Mouse (Mus musculus) cerebellum, adult 2 months (tissue): ENCODE results near the gene Olfr907. TPM values are rescaled to one million over a fixed set of nuclear protein-coding genes. Genes with fewer than 3 reads are reported as not detected.

Experiments used
- DNase-seq, 2 experiments: peaks; one replicate each; pipeline ENCODE4 v3.0.0; 2021
- H3K27ac ChIP-seq: fragments of 200-500 bp; 2 replicates; pipeline ENCODE4 v1.5.1; 2012; ENCODE audit warnings: low read length, control low read depth, inconsistent platforms; ENCODE audit not compliant: insufficient read depth
- H3K27me3 ChIP-seq: fragments of 200-500 bp; 2 replicates; pipeline ENCODE4 v1.6.1; 2012; ENCODE audit warnings: inconsistent platforms, mild to moderate bottlenecking, low read length, moderate library complexity; ENCODE audit not compliant: control insufficient read depth, insufficient read depth
- H3K4me1 ChIP-seq: fragments of 200-500 bp; 2 replicates; pipeline ENCODE4 v1.6.1; 2011; ENCODE audit warnings: low read length; ENCODE audit not compliant: control insufficient read depth, insufficient read depth
- H3K4me3 ChIP-seq: fragments of 200-500 bp; replicated peaks from 2 replicates; pipeline ENCODE3; 2011; ENCODE audit warnings: mild to moderate bottlenecking, low read depth, low read length, control low read depth; ENCODE audit not compliant: insufficient read depth
- CTCF ChIP-seq: fragments of 200-500 bp; IDR thresholded peaks from 2 replicates; pipeline ENCODE4 v1.5.1; 2011; ENCODE audit warnings: low read depth, mild to moderate bottlenecking, control low read depth, low read length, moderate library complexity, borderline replicate concordance; ENCODE audit not compliant: insufficient read depth
- POLR2A ChIP-seq: fragments of 200-500 bp; IDR thresholded peaks from 2 replicates; pipeline ENCODE4 v1.6.1; 2011; ENCODE audit warnings: low read length, control low read depth, borderline replicate concordance; ENCODE audit not compliant: insufficient read depth
- WGBS: fragments of 180-500 bp; shearing (Covaris S2); methylation state at CpG from one replicate; pipeline ENCODE4 v1.1.7; 2018; 5-methylcytosine and 5-hydroxymethylcytosine counted together
- polyA plus RNA-seq: library from polyadenylated mRNA; depleted of rRNA; stranded (reverse); fragments of >200 nt; gene quantifications from 2 replicates; pipeline ENCODE4 v1.2.3, GENCODE M21; 2012; rRNA removed

Olfr907 gene
- polyA plus RNA-seq = not detected in 2 replicates

GRCm38 (mm10) chr9:38495501-38495900 lies at the start of gene Olfr907:
Gene Olfr907 (plus strand): TSS chr9:38495801.
- H3K4me3 ChIP-seq = no peak within 1 kb of the TSS
- TF ChIP-seq CTCF = no peak
- TF ChIP-seq POLR2A = no peak
- H3K4me1 ChIP-seq = no peaks in the 10 kb centered on the region
- H3K27me3 ChIP-seq = no peaks in the 10 kb centered on the region
- DNase-seq = no peak
- WGBS = 77% methylated on average over 2 of the region's 2 CpGs
- H3K27ac ChIP-seq = no peak within 1 kb of the TSS

GRCm38 (mm10) chr9:38447352-38447751 lies 48.2 kb upstream of the Olfr907 start, which contains the start of gene Olfr902:
Gene Olfr902 (plus strand): TSS chr9:38447652.
- no peak for DNase-seq
- H3K27me3 ChIP-seq = no peaks in the 10 kb centered on the region
- no peaks in the 10 kb centered on the region for H3K4me1 ChIP-seq
- no peak within 1 kb of the TSS for H3K4me3 ChIP-seq
- no peak for TF ChIP-seq POLR2A
- TF ChIP-seq CTCF = no peak
- no peak within 1 kb of the TSS for H3K27ac ChIP-seq
- 84% methylated on average over 5 of the region's 5 CpGs for WGBS

GRCm38 (mm10) chr9:38462844-38463243 lies 32.8 kb upstream of the Olfr907 start, which contains the start of gene Olfr904:
Gene Olfr904 (plus strand): TSS chr9:38463144.
- Histone ChIP-seq H3K4me1 (no peaks in the 10 kb centered on the region), H3K27ac (no peak within 1 kb of the TSS), H3K27me3 (no peaks in the 10 kb centered on the region), H3K4me3 (no peak within 1 kb of the TSS)
- no peak for DNase-seq
- TF ChIP-seq CTCF (no peak), POLR2A (no peak)

GRCm38 (mm10) chr9:38470807-38471206 lies 24.8 kb upstream of the Olfr907 start, which contains the start of gene Olfr905:
Gene Olfr905 (plus strand): TSS chr9:38471107.
- TF ChIP-seq POLR2A (no peak), CTCF (no peak)
- Histone ChIP-seq H3K27me3 (no peaks in the 10 kb centered on the region), H3K4me3 (no peak within 1 kb of the TSS), H3K4me1 (no peaks in the 10 kb centered on the region), H3K27ac (no peak within 1 kb of the TSS)
- DNase-seq = no peak

GRCm38 (mm10) chr9:38486785-38487184 lies 8.8 kb upstream of the Olfr907 start, which contains the start of gene Olfr906:
Gene Olfr906 (plus strand): TSS chr9:38487085.
- Histone ChIP-seq H3K4me1 (no peaks in the 10 kb centered on the region), H3K27ac (no peak within 1 kb of the TSS), H3K27me3 (no peaks in the 10 kb centered on the region), H3K4me3 (no peak within 1 kb of the TSS)
- WGBS = 85% methylated on average over 3 of the region's 3 CpGs
- TF ChIP-seq POLR2A (no peak), CTCF (no peak)
- no peak for DNase-seq

- no peak overlapping the region for H3K4me3 ChIP-seq
- TF ChIP-seq CTCF = no peak
- TF ChIP-seq POLR2A = no peak
- DNase-seq = no peak
- no peaks in the 10 kb centered on the region for H3K4me1 ChIP-seq
- 57% methylated on average over 2 of the region's 2 CpGs for WGBS
- no peaks in the 10 kb centered on the region for H3K27me3 ChIP-seq
- no peak overlapping the region for H3K27ac ChIP-seq
Measured at GRCm38 (mm10) chr9:38512353-38512752, 16.8 kb downstream of the Olfr907 start.

- Histone ChIP-seq H3K4me3 (no peak within 1 kb of the TSS), H3K4me1 (no peaks in the 10 kb centered on the region), H3K27me3 (no peaks in the 10 kb centered on the region), H3K27ac (no peak within 1 kb of the TSS)
- DNase-seq = no peak
- WGBS = 49% methylated on average over 1 of the region's 1 CpGs
- no peak for TF ChIP-seq POLR2A
Measured at GRCm38 (mm10) chr9:38521280-38521679, 25.7 kb downstream of the Olfr907 start, which contains the start of gene Olfr911-ps1. Gene Olfr911-ps1 (plus strand): TSS chr9:38521580.

GRCm38 (mm10) chr9:38537549-38537948 lies 41.9 kb downstream of the Olfr907 start, which contains the start of gene Olfr910:
Gene Olfr910 (plus strand): TSS chr9:38537849.
- 95% methylated on average over 2 of the region's 2 CpGs for WGBS
- Histone ChIP-seq H3K27ac (no peak within 1 kb of the TSS), H3K4me3 (no peak within 1 kb of the TSS), H3K4me1 (no peaks in the 10 kb centered on the region), H3K27me3 (no peaks in the 10 kb centered on the region)
- TF ChIP-seq CTCF (no peak), POLR2A (no peak)
- DNase-seq = no peak

Other genes starting within 250 kb of the Olfr907 start
- gene Olfr143, start 243.0 kb upstream of the Olfr907 start, polyA plus RNA-seq = not detected in 2 replicates
- gene Olfr895, start 227.9 kb upstream of the Olfr907 start, polyA plus RNA-seq = not detected in 2 replicates
- not detected in 2 replicates for gene Olfr896-ps1, start 204.7 kb upstream of the Olfr907 start, polyA plus RNA-seq
- gene Olfr25, start 166.7 kb upstream of the Olfr907 start, polyA plus RNA-seq = not detected in 2 replicates
- not detected in 2 replicates for gene Olfr898, start 147.4 kb upstream of the Olfr907 start, polyA plus RNA-seq
- not detected in 2 replicates for gene Olfr250, start 128.9 kb upstream of the Olfr907 start, polyA plus RNA-seq
- gene Olfr251, start 118.7 kb upstream of the Olfr907 start, polyA plus RNA-seq = not detected in 2 replicates
- not detected in 2 replicates for gene Olfr147, start 94.1 kb upstream of the Olfr907 start, polyA plus RNA-seq
- not detected in 2 replicates for gene Olfr901, start 66.3 kb upstream of the Olfr907 start, polyA plus RNA-seq
- not detected in 2 replicates for gene Olfr902, start 48.1 kb upstream of the Olfr907 start, polyA plus RNA-seq
- not detected in 2 replicates for gene Olfr904, start 32.7 kb upstream of the Olfr907 start, polyA plus RNA-seq
- gene Olfr905, start 24.7 kb upstream of the Olfr907 start, polyA plus RNA-seq = not detected in 2 replicates
- not detected in 2 replicates for gene Olfr906, start 8.7 kb upstream of the Olfr907 start, polyA plus RNA-seq
- not detected in 2 replicates for gene Olfr911-ps1, start 25.8 kb downstream of the Olfr907 start, polyA plus RNA-seq
- gene Olfr910, start 42.0 kb downstream of the Olfr907 start, polyA plus RNA-seq = not detected in 2 replicates
- not detected in 2 replicates for gene Olfr912, start 84.4 kb downstream of the Olfr907 start, polyA plus RNA-seq
- not detected in 2 replicates for gene Olfr913, start 97.0 kb downstream of the Olfr907 start, polyA plus RNA-seq
- not detected in 2 replicates for gene Olfr914, start 109.3 kb downstream of the Olfr907 start, polyA plus RNA-seq
- gene Olfr916, start 164.1 kb downstream of the Olfr907 start, polyA plus RNA-seq = not detected in 2 replicates
- not detected in 2 replicates for gene Olfr917, start 170.0 kb downstream of the Olfr907 start, polyA plus RNA-seq
- gene Olfr918, start 178.8 kb downstream of the Olfr907 start, polyA plus RNA-seq = not detected in 2 replicates
- gene Olfr919, start 207.9 kb downstream of the Olfr907 start, polyA plus RNA-seq = not detected in 2 replicates
- gene Vwa5a, start 222.5 kb downstream of the Olfr907 start, polyA plus RNA-seq = 8.1 and 8.4 TPM in 2 replicates